Mouse (Mus musculus) ovary, postnatal 36 days (tissue): ENCODE results near the gene Apba2.

Experiments
- DNase-seq: peaks from one replicate; pipeline ENCODE4 v3.0.0; 2022; ENCODE audit warnings: low spot score, mixed read lengths

The Apba2 gene

GRCm38 (mm10) chr7:64659328-64659727 is 157.8 kb downstream of the Apba2 start:
- DNase-seq, result no peak

- no peak for DNase-seq
Measured at GRCm38 (mm10) chr7:64662506-64662905, 161.0 kb downstream of the Apba2 start.

- DNase-seq, result no peak
Measured at GRCm38 (mm10) chr7:64663600-64663999, 162.1 kb downstream of the Apba2 start.

DNA sequence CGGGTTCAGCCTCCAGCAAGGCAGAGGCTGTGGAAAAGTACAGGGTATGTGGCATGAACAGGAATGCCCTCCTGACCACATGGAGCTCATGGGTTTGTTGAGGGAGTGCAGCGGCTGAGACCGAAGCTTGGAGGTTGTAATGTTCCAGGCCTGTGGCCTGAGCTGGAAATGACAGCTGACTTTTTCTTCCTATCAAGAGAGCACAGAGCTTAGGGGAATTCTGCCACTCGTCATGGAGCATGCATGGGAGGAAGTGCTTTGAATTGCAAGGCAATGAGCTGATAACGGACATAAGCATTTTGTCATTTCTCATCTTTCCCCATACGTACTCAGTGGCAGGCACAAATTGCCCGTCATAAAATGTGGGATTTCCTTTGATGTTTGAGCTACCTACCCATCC is 163.6 kb downstream of the Apba2 start:
- no peak for DNase-seq

- no peak for DNase-seq
Measured at GRCm38 (mm10) chr7:64665716-64666298, 164.3 kb downstream of the Apba2 start.

DNA sequence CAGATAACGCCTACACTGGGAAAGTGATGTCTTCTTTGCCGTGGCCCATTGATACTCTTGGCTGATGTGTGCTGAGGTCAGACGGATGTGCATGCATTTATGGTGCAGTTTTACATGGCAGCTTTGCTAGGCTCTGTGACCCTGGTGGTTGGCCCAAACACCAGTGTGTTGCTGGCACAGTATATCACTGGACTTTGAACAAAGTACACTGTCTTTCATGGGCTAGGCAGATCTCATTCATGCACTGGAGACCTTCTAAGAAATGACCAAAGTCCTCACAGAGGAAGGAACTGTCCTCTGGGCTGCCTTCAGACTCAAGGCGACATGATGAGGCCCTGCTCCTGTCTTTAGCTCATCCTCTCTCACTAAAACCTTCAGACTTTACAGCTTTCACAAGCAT is 166.5 kb downstream of the Apba2 start:
- no peak for DNase-seq

GRCm38 (mm10) chr7:64679771-64680479 is 178.4 kb downstream of the Apba2 start:
- DNase-seq, result no peak

GRCm38 (mm10) chr7:64684893-64685292 is 183.4 kb downstream of the Apba2 start:
- no peak for DNase-seq

GRCm38 (mm10) chr7:64688115-64688817 is 186.8 kb downstream of the Apba2 start:
- no peak for DNase-seq

DNA sequence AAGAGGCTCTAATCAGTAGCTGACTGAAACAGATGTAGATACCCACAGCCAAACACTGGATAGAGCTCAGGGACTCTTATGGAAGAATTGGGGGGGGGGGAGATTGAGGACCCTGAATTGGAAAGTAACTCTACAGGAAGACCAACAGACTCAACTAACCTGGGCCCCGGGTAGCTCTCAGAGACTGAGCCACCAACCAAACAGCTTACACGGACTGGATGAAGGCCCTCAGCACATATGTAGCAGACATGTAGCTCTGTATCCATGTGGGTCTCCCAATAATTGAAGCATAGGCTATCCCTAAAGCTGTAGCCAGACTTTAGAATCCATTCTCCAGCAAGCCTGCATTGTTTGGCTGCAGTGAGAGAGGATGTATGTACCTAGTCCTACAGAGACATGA is 190.3 kb downstream of the Apba2 start:
- DNase-seq, result no peak

DNA sequence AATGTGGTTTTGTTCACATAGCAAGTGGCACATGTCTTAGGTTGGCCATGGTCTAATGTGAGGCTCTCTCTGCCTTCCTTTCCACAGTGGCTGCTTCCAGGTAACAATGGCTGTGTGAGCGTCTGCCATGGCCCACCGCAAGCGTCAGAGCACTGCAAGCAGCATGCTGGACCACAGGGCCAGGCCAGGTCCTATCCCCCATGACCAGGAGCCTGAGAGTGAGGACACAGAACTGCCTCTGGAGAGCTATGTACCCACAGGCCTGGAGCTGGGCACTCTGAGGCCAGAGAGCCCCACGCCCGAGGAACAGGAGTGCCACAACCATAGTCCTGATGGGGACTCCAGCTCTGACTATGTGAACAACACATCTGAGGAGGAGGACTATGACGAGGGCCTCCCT is 193.4 kb downstream of the Apba2 start:
- DNase-seq, result no peak

- DNase-seq, result no peak
Measured at GRCm38 (mm10) chr7:64696521-64697281, 195.2 kb downstream of the Apba2 start.

GRCm38 (mm10) chr7:64697791-64698337 is 196.4 kb downstream of the Apba2 start:
- no peak for DNase-seq

GRCm38 (mm10) chr7:64704060-64704595 is 202.6 kb downstream of the Apba2 start:
- DNase-seq, result no peak

- DNase-seq, result no peak
Measured at GRCm38 (mm10) chr7:64708176-64708575, 206.7 kb downstream of the Apba2 start.

DNA sequence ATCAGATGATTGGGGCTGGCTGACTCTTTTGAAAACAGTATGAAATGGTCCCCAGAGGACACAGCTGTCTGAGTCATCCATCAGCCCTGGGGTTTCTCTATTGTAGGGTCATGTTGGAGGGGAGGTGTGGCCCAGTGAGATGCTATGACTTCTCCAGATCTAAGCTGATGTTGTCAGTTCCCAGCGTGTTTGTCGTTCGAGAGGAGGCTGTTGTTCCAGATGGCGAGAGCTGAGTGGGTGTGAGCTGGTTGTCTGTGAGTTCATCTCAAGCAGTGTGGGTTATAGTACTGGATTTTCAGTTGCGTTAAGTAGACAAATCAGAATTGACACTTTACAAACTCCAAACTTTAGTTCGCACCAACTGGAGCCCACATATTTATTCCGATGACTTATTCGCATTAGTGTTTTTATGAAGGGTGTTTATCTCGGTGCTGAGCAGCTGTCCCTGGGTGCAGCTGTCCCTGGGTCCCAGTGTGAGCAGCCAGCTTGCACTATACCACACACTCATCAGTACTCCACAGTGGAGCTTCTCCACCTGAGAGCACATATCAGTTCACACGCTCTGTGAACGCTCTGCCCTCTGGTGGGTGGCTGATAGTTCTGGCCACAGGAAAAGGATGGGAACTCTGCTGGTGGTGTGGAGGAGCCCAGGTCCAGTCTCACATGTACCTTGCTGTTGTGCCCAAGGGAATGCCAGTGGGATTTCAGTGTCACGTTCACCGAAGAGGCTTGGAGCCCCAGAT is 208.2 kb downstream of the Apba2 start:
- DNase-seq, result no peak

DNA sequence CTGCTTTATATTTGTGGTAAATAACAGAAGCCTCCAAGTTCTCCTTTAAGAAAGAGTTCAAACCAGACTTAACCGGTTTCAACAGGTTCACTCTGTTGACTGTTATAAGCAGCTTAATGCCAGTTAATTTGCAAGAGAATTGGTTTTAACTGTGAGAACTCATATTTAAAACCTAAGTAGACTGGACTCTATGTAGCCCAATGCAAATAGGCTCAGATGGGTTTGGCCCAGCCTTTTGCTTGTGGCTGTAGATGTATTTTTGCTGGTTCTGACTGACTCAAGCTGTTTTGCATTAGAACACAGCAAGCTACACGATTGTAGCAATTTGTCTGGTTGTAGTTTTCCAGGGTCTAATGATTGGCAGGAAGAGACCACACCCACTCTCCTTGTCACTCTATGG is 214.8 kb downstream of the Apba2 start:
- DNase-seq, result no peak

- no peak for DNase-seq
Measured at GRCm38 (mm10) chr7:64723313-64723712, 221.8 kb downstream of the Apba2 start.

DNA sequence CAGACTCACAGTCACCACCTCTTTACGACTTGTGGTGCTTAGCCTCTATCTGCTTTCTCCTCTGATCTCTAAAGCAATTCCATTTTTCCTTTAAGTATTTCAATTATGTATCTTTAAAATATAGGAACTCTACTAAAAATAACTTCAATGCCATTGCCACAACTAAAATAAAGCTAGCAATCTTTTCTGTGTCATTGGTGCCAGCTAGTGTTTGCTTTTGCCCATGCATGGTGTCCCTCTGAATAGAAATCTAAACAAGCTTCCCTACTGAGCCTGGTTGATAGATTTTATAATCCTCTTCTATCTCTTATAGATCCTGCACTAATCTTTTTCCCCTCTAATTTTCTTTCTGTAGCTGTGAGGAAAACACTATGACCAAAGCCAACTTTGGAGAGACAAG is 222.9 kb downstream of the Apba2 start:
- no peak for DNase-seq

- no peak for DNase-seq
Measured at GRCm38 (mm10) chr7:64725967-64726695, 224.6 kb downstream of the Apba2 start.

DNA sequence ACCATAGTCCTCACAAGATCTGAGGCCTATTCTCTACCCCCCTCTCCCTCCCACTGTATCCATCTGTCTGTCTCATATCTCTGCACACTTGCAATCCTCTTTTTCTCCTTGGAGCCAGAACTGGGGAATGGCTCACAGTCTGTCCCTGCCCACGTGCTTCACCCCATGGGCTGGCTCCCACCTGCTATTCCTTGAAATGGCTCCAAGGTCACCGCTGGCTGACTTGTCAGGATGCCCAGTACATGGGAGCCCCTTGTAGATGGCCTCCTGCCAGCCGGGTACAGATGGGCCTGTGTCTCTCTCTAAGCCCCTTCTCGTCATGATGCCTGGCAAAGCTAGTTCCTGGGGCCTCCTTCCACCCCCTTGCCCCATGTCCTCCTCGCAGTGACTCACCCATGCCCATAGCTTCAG is 226.7 kb downstream of the Apba2 start:
- peak; percentile 13 for DNase-seq
